Mouse (Mus musculus) CH12.LX (cell line): ENCODE data around the gene Olfr745.

Experiments used
- NELFE ChIP-seq: IDR thresholded peaks from 2 replicates; pipeline ENCODE4 v1.6.1; 2011; ENCODE audit warnings: low read depth, low read length, improper control_type of control experiment
- SMC3 ChIP-seq: IDR thresholded peaks from 2 replicates; pipeline ENCODE4 v1.6.1; 2011; ENCODE audit warnings: low read depth, low read length, improper control_type of control experiment

- TF ChIP-seq SMC3: no peak
- no peak for TF ChIP-seq NELFE
These were observed at the start of gene Olfr745 for GRCm38 (mm10) chr14:50639088-50639487.
